Mouse (Mus musculus) heart, embryonic 16.5 days (tissue): Measurements from ENCODE around the gene Fam53a. TPM values are rescaled to one million over a fixed set of nuclear protein-coding genes. Genes with fewer than 3 reads are reported as not detected.

Experiments used
- ATAC-seq: fragments of 200-750 bp; cut with Nextera tagmentation; replicated peaks from 2 replicates; pipeline ENCODE4 v1.8.0; 2017; ENCODE audit warnings: moderate number of reproducible peaks; ENCODE audit not compliant: insufficient read depth, low FRiP score; ENCODE audit errors: extremely low read depth
- H3K27ac ChIP-seq: fragments of 300-500 bp; sonication (generic); 2 replicates; pipeline ENCODE4 v1.5.1; 2014; ENCODE audit warnings: mild to moderate bottlenecking, low read length, control low read depth, moderate library complexity
- H3K27me3 ChIP-seq: fragments of 300-500 bp; sonication (generic); 2 replicates; pipeline ENCODE4 v1.6.1; 2014; ENCODE audit warnings: low read length, mixed read lengths; ENCODE audit not compliant: control insufficient read depth, insufficient read depth
- H3K36me3 ChIP-seq: fragments of 300-500 bp; sonication (generic); 2 replicates; pipeline ENCODE4 v1.6.1; 2014; ENCODE audit not compliant: control insufficient read depth, insufficient read depth
- H3K4me1 ChIP-seq: fragments of 300-500 bp; sonication (generic); 2 replicates; pipeline ENCODE4 v1.6.1; 2014; ENCODE audit warnings: low read length, mixed read lengths; ENCODE audit not compliant: control insufficient read depth, insufficient read depth
- H3K4me2 ChIP-seq: fragments of 300-500 bp; sonication (generic); 2 replicates; pipeline ENCODE4 v1.6.1; 2014; ENCODE audit warnings: low read depth, mild to moderate bottlenecking, control low read depth, low read length
- H3K4me3 ChIP-seq: fragments of 300-500 bp; sonication (generic); 2 replicates; pipeline ENCODE4 v1.5.1; 2014; ENCODE audit warnings: mild to moderate bottlenecking, control low read depth, low read length
- H3K9ac ChIP-seq: fragments of 300-500 bp; sonication (generic); 2 replicates; pipeline ENCODE4 v1.6.1; 2014; ENCODE audit warnings: low read length, control low read depth
- H3K9me3 ChIP-seq: fragments of 300-500 bp; sonication (generic); replicated peaks from 2 replicates; pipeline ENCODE4 v1.6.1; 2016; ENCODE audit warnings: low read length; ENCODE audit not compliant: control insufficient read depth
- WGBS: fragments of 180-500 bp; shearing (Covaris S2); extraction: QIAGEN DNeasy Blood & Tissue Kit; methylation state at CpG from one replicate; pipeline ENCODE4 v1.1.7; 2014; 5-methylcytosine and 5-hydroxymethylcytosine counted together
- polyA plus RNA-seq: library from polyadenylated mRNA; unstranded; fragments of >200 nt; fragmentation: Nextera tagmentation; extraction: Ambion mirVana; gene quantifications from 2 replicates; pipeline ENCODE4 v1.2.1, GENCODE M21; 2015

The Fam53a gene
- polyA plus RNA-seq, 1 experiment from 2014 or later = 56.2 TPM

- Histone ChIP-seq H3K9me3 (no peaks in the 10 kb centered on the region), H3K27ac (no peak overlapping the region), H3K9ac (no peak overlapping the region), H3K4me3 (no peak overlapping the region), H3K27me3 (no peaks in the 10 kb centered on the region), H3K36me3 (no peaks in the 10 kb centered on the region), H3K4me2 (no peak overlapping the region), H3K4me1 (peaks cover 12% of the 10 kb centered on the region)
- no peak for ATAC-seq
- 77% methylated on average over 3 of the region's 3 CpGs for WGBS
These were observed 5.7 kb downstream of the Fam53a start for GRCm38 (mm10) chr5:33623766-33624165.

DNA sequence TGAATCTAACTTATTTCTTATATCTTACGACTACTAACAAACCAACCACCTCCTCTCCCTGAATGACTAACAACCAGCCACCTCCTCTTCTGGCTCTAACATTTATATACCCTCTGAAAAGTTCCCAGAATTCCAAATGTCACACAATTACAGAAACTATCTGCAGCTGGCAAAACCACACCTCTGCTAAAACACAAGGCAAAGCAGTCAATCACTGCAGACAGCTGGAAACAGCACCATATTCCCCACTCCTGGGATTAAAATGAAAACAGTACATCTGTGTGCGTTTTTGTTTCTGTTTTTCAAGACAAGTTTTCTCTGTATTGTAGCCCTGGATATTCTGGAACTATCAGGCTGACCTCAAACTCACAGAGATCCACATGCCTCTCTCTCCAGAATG, 6.8 kb downstream of the Fam53a start:
- no peak overlapping the region for H3K4me2 ChIP-seq
- ATAC-seq = no peak

DNA sequence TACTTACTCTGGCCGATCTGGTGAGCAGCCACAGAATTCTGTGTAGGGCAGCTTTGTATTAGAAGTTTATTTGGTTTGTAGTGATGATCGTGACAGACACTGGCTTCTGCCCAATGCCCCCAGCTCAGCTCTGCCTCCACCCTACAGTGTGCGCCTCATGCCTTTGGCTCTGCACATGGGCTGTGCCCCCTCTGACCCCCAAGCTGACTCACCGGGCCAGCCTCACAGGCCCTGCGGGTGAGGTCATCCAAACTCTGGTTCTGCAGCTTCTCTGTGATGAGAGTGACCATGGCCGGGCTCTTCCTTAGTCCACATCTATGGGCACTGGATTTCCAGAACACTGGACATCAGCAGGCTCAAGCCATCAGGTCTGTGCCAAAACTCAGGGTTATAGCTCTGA, 15.0 kb downstream of the Fam53a start:
- 78% methylated on average over 6 of the region's 6 CpGs for WGBS
- ATAC-seq = no peak
- Histone ChIP-seq H3K27ac (no peak overlapping the region), H3K27me3 (no peaks in the 10 kb centered on the region), H3K9me3 (no peaks in the 10 kb centered on the region), H3K4me3 (no peak overlapping the region), H3K9ac (no peak overlapping the region), H3K4me2 (no peak overlapping the region), H3K36me3 (peaks cover 22% of the 10 kb centered on the region), H3K4me1 (no peaks in the 10 kb centered on the region)

More for the DNA sequence above, 6.8 kb downstream of the Fam53a start:
- Histone ChIP-seq H3K9ac (no peak overlapping the region), H3K9me3 (no peaks in the 10 kb centered on the region), H3K4me1 (peaks cover 5% of the 10 kb centered on the region), H3K27ac (no peak overlapping the region), H3K27me3 (no peaks in the 10 kb centered on the region), H3K36me3 (no peaks in the 10 kb centered on the region), H3K4me3 (no peak overlapping the region)
- 91% methylated on average over 2 of the region's 2 CpGs for WGBS

DNA sequence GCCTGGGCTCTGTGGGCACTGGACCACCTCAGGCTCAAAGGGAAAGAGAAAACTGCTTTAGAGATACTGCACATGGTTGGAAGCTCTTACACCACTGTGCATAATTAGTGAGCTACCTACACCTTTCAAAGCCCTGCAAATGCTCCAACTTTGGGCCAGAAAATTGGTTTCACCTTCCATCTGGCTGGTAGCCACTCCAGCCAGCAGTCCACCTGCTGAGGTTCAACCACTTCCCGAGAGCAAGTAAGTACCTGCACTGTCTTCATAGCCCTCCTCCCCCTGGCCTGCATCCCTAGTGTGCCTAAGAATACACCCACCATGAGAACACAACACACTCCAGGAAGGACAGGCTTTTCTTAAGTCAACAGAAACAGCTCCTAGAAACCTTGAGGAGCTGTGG, 17.6 kb downstream of the Fam53a start:
- Histone ChIP-seq H3K27ac (no peak overlapping the region), H3K9ac (no peak overlapping the region), H3K4me2 (no peak overlapping the region), H3K9me3 (no peaks in the 10 kb centered on the region), H3K4me3 (no peak overlapping the region), H3K36me3 (peaks cover 43% of the 10 kb centered on the region), H3K27me3 (no peaks in the 10 kb centered on the region), H3K4me1 (no peaks in the 10 kb centered on the region)
- WGBS = 85% methylated on average over 1 of the region's 1 CpGs
- no peak for ATAC-seq

- 77% methylated on average over 1 of the region's 1 CpGs for WGBS
- Histone ChIP-seq H3K27me3 (no peaks in the 10 kb centered on the region), H3K4me1 (no peaks in the 10 kb centered on the region), H3K4me3 (no peak overlapping the region), H3K9me3 (no peaks in the 10 kb centered on the region), H3K27ac (no peak overlapping the region), H3K9ac (no peak overlapping the region), H3K4me2 (no peak overlapping the region), H3K36me3 (peaks cover 44% of the 10 kb centered on the region)
- ATAC-seq = no peak
These were observed 20.2 kb downstream of the Fam53a start for GRCm38 (mm10) chr5:33609226-33609625.

- Histone ChIP-seq H3K4me1 (no peaks in the 10 kb centered on the region), H3K36me3 (peaks cover 37% of the 10 kb centered on the region), H3K9ac (no peak overlapping the region), H3K27me3 (no peaks in the 10 kb centered on the region), H3K4me3 (no peak overlapping the region), H3K9me3 (no peaks in the 10 kb centered on the region), H3K4me2 (no peak overlapping the region), H3K27ac (no peak overlapping the region)
- ATAC-seq = no peak
- WGBS = 95% methylated on average over 15 of the region's 15 CpGs
These were observed 22.0 kb downstream of the Fam53a start for GRCm38 (mm10) chr5:33607434-33607833.

DNA sequence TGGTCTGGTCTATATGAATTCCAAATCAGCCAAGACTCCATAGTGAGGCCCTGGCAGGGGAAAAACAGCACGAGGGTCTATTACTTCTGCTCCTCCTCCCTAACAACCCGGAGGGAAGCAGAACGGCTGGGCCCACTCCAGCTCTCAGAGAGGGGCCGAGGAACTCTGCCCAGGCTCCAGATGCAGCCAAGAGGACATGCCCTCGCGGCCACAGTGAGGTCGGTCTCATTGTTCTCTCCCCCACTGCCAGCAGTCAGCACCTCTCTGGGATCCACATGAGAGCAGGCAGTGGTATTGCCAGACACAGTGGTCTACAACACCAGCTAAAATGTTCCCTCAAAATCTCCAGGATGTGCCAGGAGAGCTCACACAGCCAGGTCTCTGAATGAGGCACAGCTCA, 22.8 kb downstream of the Fam53a start:
- no peak for ATAC-seq
- no peaks in the 10 kb centered on the region for H3K27me3 ChIP-seq
- no peak overlapping the region for H3K27ac ChIP-seq
- no peaks in the 10 kb centered on the region for H3K9me3 ChIP-seq
- no peak overlapping the region for H3K9ac ChIP-seq
- WGBS = 77% methylated on average over 7 of the region's 7 CpGs
- H3K4me3 ChIP-seq = no peak overlapping the region
- no peak overlapping the region for H3K4me2 ChIP-seq
- H3K4me1 ChIP-seq = no peaks in the 10 kb centered on the region
- peaks cover 33% of the 10 kb centered on the region for H3K36me3 ChIP-seq

DNA sequence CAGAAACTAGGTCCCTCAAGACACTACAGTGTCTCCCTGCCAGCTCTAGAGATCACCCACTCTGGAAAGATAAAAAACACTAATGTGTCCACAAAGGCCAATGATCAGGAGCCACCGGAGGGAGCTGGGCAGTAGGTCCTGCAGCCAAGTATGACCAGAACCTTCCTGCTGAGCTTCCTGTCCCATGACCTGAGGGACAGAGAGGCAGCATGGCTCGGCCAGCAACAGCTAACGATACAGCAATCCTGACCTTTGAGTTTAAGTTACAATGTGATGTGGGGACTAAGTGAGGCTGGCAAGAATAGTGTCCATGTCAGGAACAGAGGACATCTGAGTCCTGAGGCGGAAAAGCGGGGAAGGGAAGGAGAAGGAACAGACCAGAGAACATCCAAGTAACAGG, 24.1 kb downstream of the Fam53a start:
- no peak overlapping the region for H3K27ac ChIP-seq
- no peaks in the 10 kb centered on the region for H3K9me3 ChIP-seq
- no peak for ATAC-seq
- no peak overlapping the region for H3K4me2 ChIP-seq
- H3K9ac ChIP-seq = no peak overlapping the region
- peaks cover 33% of the 10 kb centered on the region for H3K36me3 ChIP-seq
- H3K27me3 ChIP-seq = no peaks in the 10 kb centered on the region
- H3K4me1 ChIP-seq = no peaks in the 10 kb centered on the region
- no peak overlapping the region for H3K4me3 ChIP-seq
- 78% methylated on average over 5 of the region's 5 CpGs for WGBS

GRCm38 (mm10) chr5:33593620-33594019, 35.8 kb downstream of the Fam53a start:
- WGBS = 40% methylated on average over 2 of the region's 2 CpGs
- no peak for ATAC-seq
- no peak overlapping the region for H3K4me2 ChIP-seq
- H3K27ac ChIP-seq = no peak overlapping the region
- H3K9me3 ChIP-seq = no peaks in the 10 kb centered on the region
- H3K4me1 ChIP-seq = no peaks in the 10 kb centered on the region
- 0 out of 2 replicates have a peak, but pooled peaks cover 5% of the 10 kb centered on the region for H3K36me3 ChIP-seq
- no peak overlapping the region for H3K9ac ChIP-seq
- no peaks in the 10 kb centered on the region for H3K27me3 ChIP-seq
- H3K4me3 ChIP-seq = no peak overlapping the region
